Mouse (Mus musculus) G1E (cell line): ENCODE results near the gene N4bp1.

Experiments used
- CTCF ChIP-seq: IDR thresholded peaks from 2 replicates; pipeline ENCODE4 v1.5.1; 2012; ENCODE audit warnings: low read depth, low read length, inconsistent platforms, mixed read lengths
- GATA1 ChIP-seq: IDR thresholded peaks from 2 replicates; pipeline ENCODE4 v1.6.1; 2012; ENCODE audit warnings: borderline replicate concordance, low read length, inconsistent platforms, mixed read lengths
- GATA2 ChIP-seq: IDR thresholded peaks from 2 replicates; pipeline ENCODE4 v1.6.1; 2012; ENCODE audit warnings: low read depth, low read length, inconsistent platforms, borderline replicate concordance
- POLR2AphosphoS5 ChIP-seq: IDR thresholded peaks from 2 replicates; pipeline ENCODE4 v1.6.1; 2012; ENCODE audit warnings: low read depth, low read length, inconsistent platforms; ENCODE audit not compliant: insufficient replicate concordance

DNA sequence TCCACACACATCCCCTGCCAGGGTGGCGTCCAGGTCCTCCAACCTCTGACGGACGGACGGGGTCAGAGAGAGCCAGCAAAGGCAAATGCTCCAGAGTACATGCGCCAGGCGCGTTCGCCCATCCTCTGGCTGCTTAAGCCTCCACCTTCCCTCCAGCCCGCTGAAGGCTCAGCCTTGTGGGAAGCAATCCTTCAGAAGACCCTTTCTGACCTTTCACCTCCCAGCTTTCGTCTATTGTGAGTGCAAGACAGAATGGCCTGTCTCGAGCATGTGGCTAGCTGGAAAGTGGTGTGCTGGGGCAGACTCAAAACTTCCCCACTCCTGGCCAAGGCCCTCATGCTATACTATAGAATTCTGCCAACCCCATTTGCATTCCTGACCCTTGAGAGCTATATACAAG, 30.4 kb downstream of the N4bp1 start:
- no peak for TF ChIP-seq POLR2AphosphoS5
- TF ChIP-seq CTCF: no peak
- TF ChIP-seq GATA1: no peak
- TF ChIP-seq GATA2: no peak
